In the genomic region with DNA sequence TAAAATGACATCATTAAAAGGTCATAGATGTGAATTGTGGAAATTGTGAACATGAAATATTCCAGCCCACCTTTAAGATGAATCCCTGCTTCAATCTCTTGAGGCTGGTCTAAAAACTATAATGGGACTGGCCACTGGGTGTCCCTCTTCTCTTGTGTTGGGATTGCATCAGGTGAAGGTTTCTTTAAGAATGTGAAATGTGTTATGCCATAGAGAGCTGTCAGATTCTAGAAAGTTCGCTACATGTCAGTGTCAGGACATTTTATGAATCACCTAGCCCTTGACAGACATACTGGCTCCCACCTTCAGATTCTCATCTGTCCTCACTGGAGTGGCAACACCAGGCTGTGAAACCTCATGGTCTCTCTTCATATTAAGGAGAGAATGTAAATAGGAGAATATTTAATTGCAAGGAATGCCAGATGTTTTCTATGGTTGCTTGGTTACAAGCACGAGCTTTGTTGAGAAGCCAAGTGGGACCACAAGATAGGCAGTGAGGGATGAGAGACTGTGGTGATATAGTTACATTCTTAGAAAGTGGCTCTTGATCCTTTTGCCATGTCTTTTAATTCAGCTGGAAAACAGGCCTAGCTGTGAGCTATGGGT, we compare ENCODE assay signal across 9 mouse cellular contexts.
DNase-seq lines count a peak whose midpoint lies in the region; ATAC-seq lines count a peak whose summit lies in the region.
"Had no signal": no experiment of that assay in that cellular context is flagged by ENCODE, and none has a peak within 500 bp of the region (broad histone marks: within the 10 kb centered on the region; RNA-seq: fewer than 3 reads in every experiment).

No protein-coding gene starts in this region.

- no peak overlapping the region for H3K4me2 ChIP-seq in midbrain, embryonic 12.5 days (replicated peaks)
- H3K4me2 ChIP-seq in midbrain, embryonic 15.5 days: no peak overlapping the region
- H3K4me2 ChIP-seq: neural tube, embryonic 12.5 days had no signal

- 0 out of 2 replicates have a peak, but pooled peaks have one; percentile 34 for ATAC-seq in midbrain, embryonic 12.5 days (ENCODE audit: low FRiP score, low read depth)
- ATAC-seq in midbrain, embryonic 15.5 days (replicated peaks): no peak; the same call in 1 of the 2 replicates

- 30% methylated on average over 2 of the region's 2 CpGs for WGBS in midbrain, embryonic 12.5 days
- WGBS in midbrain, embryonic 15.5 days: 25% methylated on average over 2 of the region's 2 CpGs
- WGBS in heart, embryonic 10.5 days: 46% methylated on average over 2 of the region's 2 CpGs

- peak; percentile 1 for DNase-seq in cerebellum, adult 11 months
- DNase-seq in cerebellum, adult 11-12 months: no peak
- DNase-seq in layer of hippocampus, adult 8-10 months (ENCODE audit: low spot score in 2 of 2): peak; percentile 6 to 28
- DNase-seq in right cerebral cortex, postnatal 10 days (ENCODE audit: low spot score in 2 of 2): peak; percentile 42 to 60
- DNase-seq in heart, embryonic 10.5 days (ENCODE audit: low spot score): no peak
- DNase-seq in urinary bladder, postnatal 25 days (ENCODE audit: low spot score): no peak

- H3K27ac ChIP-seq in midbrain, embryonic 12.5 days (replicated peaks): no peak overlapping the region
- no peak overlapping the region for H3K27ac ChIP-seq in midbrain, embryonic 15.5 days
- no peak overlapping the region for H3K27ac ChIP-seq in heart, embryonic 10.5 days
- H3K27ac ChIP-seq: neural tube, embryonic 12.5 days had no signal

- peaks cover 6% of the 10 kb centered on the region; the same call in 1 of the 2 replicates for H3K4me1 ChIP-seq in midbrain, embryonic 12.5 days
- peaks cover 3% of the 10 kb centered on the region; the same call in 1 of the 2 replicates for H3K4me1 ChIP-seq in midbrain, embryonic 15.5 days
- H3K4me1 ChIP-seq in heart, embryonic 10.5 days: no peaks in the 10 kb centered on the region
- H3K4me1 ChIP-seq: neural tube, embryonic 12.5 days had no signal

- no peaks in the 10 kb centered on the region for H3K27me3 ChIP-seq in midbrain, embryonic 12.5 days
- H3K27me3 ChIP-seq in midbrain, embryonic 15.5 days (replicated peaks): no peaks in the 10 kb centered on the region
- H3K27me3 ChIP-seq in heart, embryonic 10.5 days (ENCODE audit: insufficient read depth, poor library complexity, severe bottlenecking): no peaks in the 10 kb centered on the region
- H3K27me3 ChIP-seq: neural tube, embryonic 12.5 days had no signal

- H3K36me3 ChIP-seq in midbrain, embryonic 12.5 days: no peaks in the 10 kb centered on the region
- no peaks in the 10 kb centered on the region for H3K36me3 ChIP-seq in midbrain, embryonic 15.5 days (replicated peaks)
- H3K36me3 ChIP-seq in heart, embryonic 10.5 days: no peaks in the 10 kb centered on the region
- H3K36me3 ChIP-seq: neural tube, embryonic 12.5 days had no signal

- no peaks in the 10 kb centered on the region for H3K9me3 ChIP-seq in midbrain, embryonic 12.5 days
- H3K9me3 ChIP-seq in midbrain, embryonic 15.5 days: no peaks in the 10 kb centered on the region
- H3K9me3 ChIP-seq in heart, embryonic 10.5 days: no peaks in the 10 kb centered on the region
- H3K9me3 ChIP-seq: neural tube, embryonic 12.5 days had no signal

- H3K4me3 ChIP-seq in midbrain, embryonic 12.5 days: no peak overlapping the region
- no peak overlapping the region for H3K4me3 ChIP-seq in midbrain, embryonic 15.5 days
- no peak overlapping the region for H3K4me3 ChIP-seq in heart, embryonic 10.5 days
- H3K4me3 ChIP-seq: neural tube, embryonic 12.5 days had no signal

- H3K9ac ChIP-seq in midbrain, embryonic 12.5 days (replicated peaks): no peak overlapping the region
- no peak overlapping the region for H3K9ac ChIP-seq in midbrain, embryonic 15.5 days
- H3K9ac ChIP-seq: neural tube, embryonic 12.5 days had no signal

Comparison
In these comparisons a context has a peak if more than half of its experiments do, and no peak if none do; other contexts are left out.
1. DNase-seq: peak in cerebellum, adult 11 months (single experiment), layer of hippocampus, adult 8-10 months (2 of 2) and right cerebral cortex, postnatal 10 days (2 of 2); none in cerebellum, adult 11-12 months (single experiment), heart, embryonic 10.5 days (single experiment) and urinary bladder, postnatal 25 days (single experiment).